Mouse (Mus musculus): ENCODE measurements around the gene Hoxd12. TPM values are rescaled to one million over a fixed set of nuclear protein-coding genes. Genes with fewer than 3 reads are reported as not detected.

The Hoxd12 gene
- polyA plus RNA-seq, 1 experiment from 2014 or later, result 1.1 TPM

GRCm38 (mm10) chr2:74668370-74669229, 6.2 kb upstream of the Hoxd12 start:
- Histone ChIP-seq H3K9ac (no peak overlapping the region), H3K4me2 (replicated peaks) (peak overlapping the region; percentile 87)

GRCm38 (mm10) chr2:74669230-74669578, 5.6 kb upstream of the Hoxd12 start:
- WGBS, result 1% methylated on average over 3 of the region's 3 CpGs
- H3K27ac ChIP-seq, result no peak overlapping the region
- no peaks in the 10 kb centered on the region for H3K9me3 ChIP-seq
- peaks cover 86% of the 10 kb centered on the region for H3K27me3 ChIP-seq (replicated peaks)
- H3K9ac ChIP-seq, result no peak overlapping the region
- peaks cover 14% of the 10 kb centered on the region for H3K4me1 ChIP-seq (replicated peaks)
- no peak overlapping the region for H3K4me3 ChIP-seq (replicated peaks)
- no peaks in the 10 kb centered on the region for H3K36me3 ChIP-seq
- no peak for ATAC-seq
- H3K4me2 ChIP-seq (replicated peaks), result no peak overlapping the region

More at GRCm38 (mm10) chr2:74668370-74669229, 6.2 kb upstream of the Hoxd12 start:
- H3K9me3 ChIP-seq, result no peaks in the 10 kb centered on the region
- H3K4me3 ChIP-seq (replicated peaks), result peak overlapping the region; percentile 43
- peak; percentile 69 for ATAC-seq
- no peak overlapping the region for H3K27ac ChIP-seq
- no peaks in the 10 kb centered on the region for H3K36me3 ChIP-seq
- H3K27me3 ChIP-seq (replicated peaks), result peaks cover 86% of the 10 kb centered on the region
- under 1% methylated on average over 59 of the region's 74 CpGs for WGBS
- peaks cover 14% of the 10 kb centered on the region for H3K4me1 ChIP-seq (replicated peaks)

GRCm38 (mm10) chr2:74669650-74670235, 5.1 kb upstream of the Hoxd12 start:
- H3K9me3 ChIP-seq, result no peaks in the 10 kb centered on the region
- H3K4me1 ChIP-seq (replicated peaks), result peaks cover 14% of the 10 kb centered on the region
- H3K4me3 ChIP-seq (replicated peaks), result no peak overlapping the region
- no peak overlapping the region for H3K4me2 ChIP-seq (replicated peaks)
- no peak overlapping the region for H3K9ac ChIP-seq
- H3K27ac ChIP-seq, result no peak overlapping the region
- 2% methylated on average over 14 of the region's 14 CpGs for WGBS
- no peaks in the 10 kb centered on the region for H3K36me3 ChIP-seq
- no peak for ATAC-seq
- peaks cover 86% of the 10 kb centered on the region for H3K27me3 ChIP-seq (replicated peaks)

- H3K36me3 ChIP-seq, result no peaks in the 10 kb centered on the region
- peaks cover 14% of the 10 kb centered on the region for H3K4me1 ChIP-seq (replicated peaks)
- H3K4me3 ChIP-seq (replicated peaks), result no peak overlapping the region
- H3K4me2 ChIP-seq (replicated peaks), result no peak overlapping the region
- 7% methylated on average over 3 of the region's 3 CpGs for WGBS
- no peaks in the 10 kb centered on the region for H3K9me3 ChIP-seq
- peaks cover 88% of the 10 kb centered on the region for H3K27me3 ChIP-seq (replicated peaks)
- no peak overlapping the region for H3K27ac ChIP-seq
- no peak overlapping the region for H3K9ac ChIP-seq
- no peak for ATAC-seq
Measured at GRCm38 (mm10) chr2:74670632-74671188, 4.1 kb upstream of the Hoxd12 start.

GRCm38 (mm10) chr2:74671847-74672246, 3.0 kb upstream of the Hoxd12 start:
- H3K4me2 ChIP-seq (replicated peaks), result 0 out of 2 replicates have a peak overlapping the region, but pooled peaks have one; percentile 1
- no peak for ATAC-seq
- no peaks in the 10 kb centered on the region for H3K9me3 ChIP-seq
- H3K4me1 ChIP-seq (replicated peaks), result peaks cover 14% of the 10 kb centered on the region
- no peaks in the 10 kb centered on the region for H3K36me3 ChIP-seq
- peaks cover 90% of the 10 kb centered on the region for H3K27me3 ChIP-seq (replicated peaks)
- WGBS, result 19% methylated on average over 5 of the region's 5 CpGs
- no peak overlapping the region for H3K4me3 ChIP-seq (replicated peaks)
- H3K27ac ChIP-seq, result no peak overlapping the region
- H3K9ac ChIP-seq, result no peak overlapping the region

- H3K27ac ChIP-seq, result no peak overlapping the region
- no peaks in the 10 kb centered on the region for H3K36me3 ChIP-seq
- no peak overlapping the region for H3K9ac ChIP-seq
- WGBS, result 5% methylated on average over 40 of the region's 40 CpGs
- peak overlapping the region; percentile 28 for H3K4me3 ChIP-seq (replicated peaks)
- ATAC-seq, result peak; percentile 54
- H3K4me2 ChIP-seq (replicated peaks), result peak overlapping the region; percentile 64
- H3K9me3 ChIP-seq, result no peaks in the 10 kb centered on the region
- H3K27me3 ChIP-seq (replicated peaks), result peaks cover 91% of the 10 kb centered on the region
- peaks cover 14% of the 10 kb centered on the region for H3K4me1 ChIP-seq (replicated peaks)
Measured at GRCm38 (mm10) chr2:74672481-74673362, 2.1 kb upstream of the Hoxd12 start.

- ATAC-seq, result no peak
- Histone ChIP-seq H3K4me1 (replicated peaks) (peaks cover 4% of the 10 kb centered on the region), H3K9me3 (no peaks in the 10 kb centered on the region), H3K36me3 (no peaks in the 10 kb centered on the region), H3K27me3 (replicated peaks) (peaks cover 90% of the 10 kb centered on the region), H3K4me2 (replicated peaks) (no peak overlapping the region), H3K4me3 (replicated peaks) (no peak overlapping the region), H3K27ac (no peak overlapping the region), H3K9ac (no peak overlapping the region)
- 5% methylated on average over 24 of the region's 24 CpGs for WGBS
Measured at GRCm38 (mm10) chr2:74673835-74674425, 883 bp upstream of the Hoxd12 start.

- Histone ChIP-seq H3K4me2 (replicated peaks) (no peak overlapping the region), H3K4me1 (replicated peaks) (peaks cover 6% of the 10 kb centered on the region), H3K4me3 (replicated peaks) (no peak overlapping the region), H3K36me3 (no peaks in the 10 kb centered on the region), H3K9ac (no peak overlapping the region), H3K27ac (no peak overlapping the region), H3K9me3 (no peaks in the 10 kb centered on the region), H3K27me3 (replicated peaks) (peaks cover 95% of the 10 kb centered on the region)
- 8% methylated on average over 24 of the region's 24 CpGs for WGBS
- no peak for ATAC-seq
Measured at GRCm38 (mm10) chr2:74675666-74676282, 961 bp downstream of the Hoxd12 start.

GRCm38 (mm10) chr2:74676376-74677052, 1.7 kb downstream of the Hoxd12 start:
- Histone ChIP-seq H3K4me1 (replicated peaks) (peaks cover 6% of the 10 kb centered on the region), H3K27me3 (replicated peaks) (peaks cover 97% of the 10 kb centered on the region), H3K27ac (no peak overlapping the region), H3K9ac (no peak overlapping the region), H3K4me3 (replicated peaks) (no peak overlapping the region), H3K9me3 (no peaks in the 10 kb centered on the region), H3K4me2 (replicated peaks) (no peak overlapping the region), H3K36me3 (no peaks in the 10 kb centered on the region)
- 9% methylated on average over 9 of the region's 9 CpGs for WGBS
- no peak for ATAC-seq

GRCm38 (mm10) chr2:74677106-74677505, 2.3 kb downstream of the Hoxd12 start:
- Histone ChIP-seq H3K9ac (no peak overlapping the region), H3K4me2 (replicated peaks) (no peak overlapping the region), H3K4me3 (replicated peaks) (no peak overlapping the region), H3K4me1 (replicated peaks) (peaks cover 12% of the 10 kb centered on the region), H3K36me3 (no peaks in the 10 kb centered on the region), H3K27ac (no peak overlapping the region), H3K9me3 (no peaks in the 10 kb centered on the region), H3K27me3 (replicated peaks) (peaks cover 97% of the 10 kb centered on the region)
- no peak for ATAC-seq
- WGBS, result 27% methylated on average over 2 of the region's 2 CpGs
